Mouse (Mus musculus) cerebellum, postnatal 36 days (tissue): ENCODE results near the gene Atp11c.

Source experiments
- DNase-seq, 2 experiments: peaks; one replicate each; pipeline ENCODE4 v3.0.0; 2021 to 2022; ENCODE audit warnings: mixed read lengths in 2 of 2

The Atp11c gene

GRCm38 (mm10) chrX:60592598-60592997 lies at the start of gene Atp11c:
TSS of gene Atp11c (minus strand) at chrX:60592698.
- DNase-seq = no peak

GRCm38 (mm10) chrX:60609202-60609601 lies 16.7 kb upstream of the Atp11c start:
- DNase-seq = peak in 1 of 2 experiments; percentile 4

- no peak for DNase-seq
These were observed 22.0 kb downstream of the Atp11c start for GRCm38 (mm10) chrX:60570539-60570938.

- DNase-seq = no peak
These were observed 23.5 kb downstream of the Atp11c start for GRCm38 (mm10) chrX:60569047-60569446.

GRCm38 (mm10) chrX:60555242-60555641 lies 37.3 kb downstream of the Atp11c start:
- DNase-seq = no peak

GRCm38 (mm10) chrX:60547444-60548304 lies 44.8 kb downstream of the Atp11c start:
- DNase-seq = peak; percentile 25 to 44

GRCm38 (mm10) chrX:60547098-60547443 lies 45.4 kb downstream of the Atp11c start:
- no peak for DNase-seq

GRCm38 (mm10) chrX:60545906-60546305 lies 46.6 kb downstream of the Atp11c start:
- DNase-seq = no peak

- DNase-seq = no peak
These were observed 47.1 kb downstream of the Atp11c start for GRCm38 (mm10) chrX:60545444-60545843.

- no peak for DNase-seq
These were observed 48.4 kb downstream of the Atp11c start for GRCm38 (mm10) chrX:60544098-60544497.

- DNase-seq = no peak
These were observed 49.6 kb downstream of the Atp11c start for GRCm38 (mm10) chrX:60542901-60543300.

GRCm38 (mm10) chrX:60539149-60539548 lies 53.3 kb downstream of the Atp11c start, which contains the start of gene Gm7073:
TSS of gene Gm7073 (minus strand) at chrX:60539249.
- DNase-seq = no peak

- peak; percentile 4 to 13 for DNase-seq
These were observed 88.5 kb downstream of the Atp11c start for GRCm38 (mm10) chrX:60503995-60504394.

- no peak for DNase-seq
These were observed 94.7 kb downstream of the Atp11c start for GRCm38 (mm10) chrX:60497750-60498149.

- no peak for DNase-seq
These were observed 97.2 kb downstream of the Atp11c start for GRCm38 (mm10) chrX:60495308-60495707.

GRCm38 (mm10) chrX:60463786-60464185 lies 128.7 kb downstream of the Atp11c start:
- DNase-seq = no peak

GRCm38 (mm10) chrX:60414563-60415111 lies 177.9 kb downstream of the Atp11c start:
- DNase-seq = no peak

GRCm38 (mm10) chrX:60405681-60406080 lies 186.8 kb downstream of the Atp11c start:
- no peak for DNase-seq

GRCm38 (mm10) chrX:60404668-60405044 lies 187.8 kb downstream of the Atp11c start:
- peak; percentile 80 to 84 for DNase-seq

- peak; percentile 49 to 68 for DNase-seq
These were observed 188.5 kb downstream of the Atp11c start for GRCm38 (mm10) chrX:60403764-60404667.

GRCm38 (mm10) chrX:60403062-60403763 lies 189.3 kb downstream of the Atp11c start:
- peak; percentile 8 to 15 for DNase-seq

- peak; percentile 27 to 38 for DNase-seq
These were observed 198.2 kb downstream of the Atp11c start for GRCm38 (mm10) chrX:60394292-60394691.

- DNase-seq = no peak
These were observed 205.6 kb downstream of the Atp11c start for GRCm38 (mm10) chrX:60386852-60387251.
